Mouse (Mus musculus): ENCODE data around the gene Baz2b.

- TF ChIP-seq EP300 (optimal IDR thresholded peaks at IDR 0.05), result no peak
- no peak for TF ChIP-seq CTCF (IDR thresholded peaks at IDR 0.05; ENCODE audit: low read depth)
Measured at GRCm38 (mm10) chr2:60209122-60209611, 472 bp downstream of the Baz2b start.
